Mouse (Mus musculus) spleen, postnatal 10 days (tissue): Measurements from ENCODE around the gene Abr.

ENCODE experiments used
- DNase-seq, 2 experiments: peaks; one replicate each; pipeline ENCODE4 v3.0.0; 2021 to 2022; ENCODE audit warnings: low spot score in 2 of 2

The Abr gene

DNA sequence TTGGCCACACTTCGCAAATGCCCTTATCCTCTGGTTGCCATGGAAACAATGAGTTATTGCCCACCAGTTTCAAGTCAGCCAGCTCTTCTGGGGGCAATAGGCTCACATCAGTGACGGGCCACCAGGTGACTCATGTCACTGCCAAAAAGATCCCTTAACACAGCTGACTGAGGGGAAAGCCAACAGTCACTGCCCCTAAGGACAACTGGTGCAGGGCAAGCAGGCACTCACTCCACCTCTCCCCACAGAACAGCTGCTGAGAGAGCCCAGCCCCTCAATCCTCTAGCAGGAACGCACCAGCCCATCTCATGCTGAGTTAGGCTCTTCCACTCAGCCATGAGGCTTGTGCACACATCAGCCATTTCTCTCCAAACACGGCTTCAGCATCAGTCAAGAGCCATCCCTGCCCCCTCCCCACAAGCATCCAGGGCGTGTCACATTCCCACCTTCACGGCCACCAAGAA lies 128.3 kb downstream of the Abr start:
- no peak for DNase-seq

DNA sequence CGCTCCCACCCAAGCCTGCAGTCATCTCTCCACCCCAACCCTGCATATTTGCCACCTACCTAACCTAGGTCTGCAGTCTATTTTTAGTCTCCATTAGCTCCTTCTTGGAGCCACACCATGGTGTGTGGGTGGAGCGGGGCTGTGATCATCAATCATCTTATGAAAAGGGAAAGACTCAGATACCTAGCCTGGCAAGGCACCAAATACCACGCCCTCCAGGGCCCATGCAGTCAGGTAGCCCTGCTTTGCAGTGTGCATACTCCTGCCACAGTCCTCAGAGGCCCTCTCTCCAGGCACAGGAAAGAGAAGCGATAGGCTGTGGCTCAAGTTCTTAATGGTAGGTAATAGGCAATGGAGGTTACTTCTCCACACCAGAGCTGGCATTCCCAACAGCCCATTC lies 128.9 kb downstream of the Abr start:
- DNase-seq: no peak

DNA sequence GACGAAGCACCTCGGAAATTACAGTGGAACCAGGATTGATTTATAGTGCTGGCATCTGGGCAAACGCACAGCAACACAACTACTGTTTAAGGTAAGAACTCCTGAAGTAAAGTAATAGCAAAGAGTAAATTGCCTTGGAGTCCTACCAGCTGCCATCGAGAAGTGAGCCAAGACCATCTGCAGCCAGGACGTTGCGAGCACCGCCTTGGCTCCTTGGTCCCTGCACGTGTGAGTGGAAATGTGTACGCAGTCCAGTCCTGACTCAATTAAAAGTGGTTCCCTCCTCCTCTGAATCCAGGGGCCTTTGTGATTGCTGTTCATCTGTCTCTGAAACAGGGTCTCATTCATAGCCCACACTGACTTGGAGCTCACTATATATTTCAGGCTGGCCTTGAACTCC lies 130.3 kb downstream of the Abr start:
- DNase-seq: no peak

- no peak for DNase-seq
Measured at GRCm38 (mm10) chr11:76489407-76489806, 132.7 kb downstream of the Abr start.

DNA sequence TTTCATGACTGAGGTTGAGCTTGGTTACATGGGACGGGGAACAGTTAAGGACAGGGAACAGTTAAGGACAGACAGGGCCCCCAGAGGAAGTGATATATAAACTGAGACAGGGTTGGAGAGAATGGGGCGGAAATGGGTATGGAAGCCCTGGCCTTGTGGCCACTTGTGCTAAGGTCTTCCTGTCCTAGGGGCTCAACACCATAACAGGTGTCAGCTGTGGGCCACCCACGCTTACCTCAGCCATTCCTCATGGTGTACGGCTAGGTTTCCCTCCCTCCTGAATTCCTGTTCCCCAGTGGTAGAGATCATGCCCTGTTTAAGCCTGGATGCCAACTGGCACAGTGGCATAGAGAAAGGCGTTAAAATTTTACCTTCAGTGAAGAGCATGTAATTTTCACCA lies 135.1 kb downstream of the Abr start:
- no peak for DNase-seq

GRCm38 (mm10) chr11:76484033-76484432 lies 138.1 kb downstream of the Abr start:
- no peak for DNase-seq

DNA sequence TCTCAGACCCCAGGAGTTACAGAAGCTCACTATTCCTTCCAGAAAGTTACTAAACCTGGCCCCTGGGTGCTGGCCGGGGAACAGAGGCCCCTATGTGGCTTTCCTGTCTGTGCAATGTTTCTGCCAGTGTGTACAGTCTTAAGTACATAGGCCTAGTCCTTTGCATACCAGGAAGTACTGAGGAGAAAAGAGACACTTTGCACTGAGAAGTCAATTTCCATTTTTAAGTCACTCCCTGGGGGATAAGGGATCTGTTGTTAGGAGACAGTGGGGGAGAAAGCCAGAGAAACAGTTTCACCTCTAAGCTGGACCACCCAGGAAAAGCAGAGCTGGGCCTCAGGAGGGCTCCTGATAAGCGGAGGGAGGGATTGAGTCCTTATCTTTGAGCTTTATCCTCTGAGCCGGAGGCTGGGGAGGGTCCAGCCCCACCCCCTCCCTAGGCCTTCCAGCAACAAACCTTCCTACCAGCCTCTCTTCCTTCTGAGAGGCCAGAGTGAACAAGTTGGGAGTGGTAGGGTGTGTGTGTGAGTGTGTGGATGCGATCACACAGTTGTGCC lies 138.9 kb downstream of the Abr start:
- DNase-seq: no peak

DNA sequence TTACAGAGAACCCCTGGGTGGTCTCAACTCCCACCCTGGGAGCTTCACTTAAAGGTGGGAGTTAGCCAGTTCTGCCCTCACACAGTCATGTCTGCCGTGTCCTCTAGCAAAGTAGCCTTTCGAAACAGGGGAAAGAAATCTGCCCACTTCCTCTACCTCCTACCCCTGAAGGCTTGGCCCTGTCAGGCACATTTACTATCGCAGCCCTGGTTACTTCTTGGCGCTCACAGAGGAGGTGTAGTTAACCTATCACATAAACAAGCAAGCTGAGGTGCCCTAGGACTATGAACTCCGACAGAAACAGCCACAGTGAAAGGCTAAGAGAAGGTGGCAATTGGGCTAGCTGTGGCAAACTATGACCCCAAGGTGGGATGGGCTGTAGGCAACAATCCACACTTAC lies 139.4 kb downstream of the Abr start:
- no peak for DNase-seq

- peak in 1 of 2 experiments; percentile 30 for DNase-seq
Measured at GRCm38 (mm10) chr11:76482183-76482582, 139.9 kb downstream of the Abr start.

DNA sequence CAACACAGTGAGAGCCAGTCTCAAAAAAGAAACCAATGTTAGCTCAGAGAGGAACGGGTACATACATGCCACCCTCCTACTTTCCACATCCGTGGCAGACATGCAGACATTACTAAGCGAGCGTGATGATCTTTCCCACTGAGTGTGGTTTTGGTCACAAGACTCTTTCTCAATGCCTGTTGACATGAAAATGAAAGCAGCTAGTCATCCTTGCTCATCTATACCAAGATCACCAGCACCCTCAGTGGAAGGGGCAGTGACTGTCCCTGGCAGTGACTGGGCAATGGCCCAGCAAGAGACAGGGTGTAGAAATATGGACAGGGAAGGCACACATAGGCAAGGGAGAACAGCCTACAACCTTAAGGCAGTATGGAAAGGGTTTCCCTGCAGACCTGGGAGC lies 142.4 kb downstream of the Abr start:
- peak in 1 of 2 experiments; percentile 38 for DNase-seq

DNA sequence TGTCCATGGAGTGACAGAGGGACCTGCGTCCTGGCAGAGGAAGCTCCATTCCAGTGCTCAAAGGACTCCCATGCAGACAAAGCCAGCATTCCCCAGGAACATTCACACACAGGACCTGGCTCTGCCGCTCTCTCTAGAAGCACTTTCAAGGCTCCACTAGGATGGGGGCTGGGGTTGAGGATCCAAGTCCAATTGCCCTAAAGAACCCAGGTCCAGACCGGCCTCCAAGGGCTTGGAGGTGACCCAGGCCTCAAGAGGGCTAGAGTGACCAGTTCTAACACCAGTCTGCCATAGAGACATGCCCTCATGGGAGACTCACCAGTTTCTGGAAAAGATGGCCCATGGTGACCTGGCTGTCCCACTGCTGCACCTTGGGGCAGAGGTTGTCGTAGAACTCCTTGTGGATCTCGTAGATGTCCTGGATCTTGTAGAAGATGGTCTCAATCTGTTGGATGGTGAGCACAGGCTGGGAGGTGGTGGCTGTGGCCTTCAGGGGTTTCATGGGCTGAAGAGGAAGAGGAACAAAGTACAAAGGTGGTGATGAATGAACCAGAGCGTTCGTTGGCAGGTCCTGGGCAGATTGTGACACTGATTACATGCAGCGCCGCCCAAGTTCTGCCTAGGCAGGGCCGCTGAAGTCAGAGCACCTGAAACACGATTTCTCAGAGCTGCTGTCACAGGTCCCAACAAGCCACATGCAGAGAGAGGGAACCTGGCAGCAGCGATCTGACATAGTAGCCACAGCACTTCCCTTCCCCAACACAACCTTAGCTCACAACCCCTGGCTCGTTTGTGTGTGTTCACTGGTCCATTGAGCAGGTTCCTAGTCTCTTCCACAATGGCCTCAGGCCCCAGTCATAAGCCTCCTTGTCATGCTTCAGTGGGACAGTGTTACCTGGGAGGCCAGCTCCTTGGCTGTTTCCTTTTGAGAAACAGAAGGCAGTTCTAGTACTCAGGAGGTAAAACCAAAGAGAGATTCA lies 143.1 kb downstream of the Abr start:
- DNase-seq: peak in 1 of 2 experiments; percentile 42

DNA sequence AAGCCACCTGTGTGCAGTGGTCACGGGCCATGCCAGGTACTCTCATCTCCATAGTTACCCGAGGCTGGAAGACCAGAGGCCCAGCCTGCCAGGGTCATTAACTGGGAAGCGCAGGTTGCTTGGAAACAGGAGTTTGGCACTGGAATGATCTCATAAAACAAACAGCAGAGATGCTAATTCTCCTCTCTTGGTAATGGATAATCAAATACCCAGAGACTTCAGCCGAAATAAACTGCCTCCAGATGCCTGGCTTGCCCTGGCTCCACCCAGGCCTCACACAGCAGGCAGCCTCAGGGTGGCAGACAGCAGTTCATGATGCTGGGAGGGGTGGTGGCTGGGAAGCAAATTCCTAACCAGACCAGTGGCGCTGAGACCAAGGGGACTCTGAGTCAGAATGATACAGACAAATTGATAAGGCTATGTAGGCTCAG lies 145.0 kb downstream of the Abr start:
- DNase-seq: no peak

- no peak for DNase-seq
Measured at GRCm38 (mm10) chr11:76476376-76477094, 145.6 kb downstream of the Abr start.

- DNase-seq: no peak
Measured at GRCm38 (mm10) chr11:76472617-76473016, 149.5 kb downstream of the Abr start.

GRCm38 (mm10) chr11:76469311-76469998 lies 152.7 kb downstream of the Abr start:
- no peak for DNase-seq

DNA sequence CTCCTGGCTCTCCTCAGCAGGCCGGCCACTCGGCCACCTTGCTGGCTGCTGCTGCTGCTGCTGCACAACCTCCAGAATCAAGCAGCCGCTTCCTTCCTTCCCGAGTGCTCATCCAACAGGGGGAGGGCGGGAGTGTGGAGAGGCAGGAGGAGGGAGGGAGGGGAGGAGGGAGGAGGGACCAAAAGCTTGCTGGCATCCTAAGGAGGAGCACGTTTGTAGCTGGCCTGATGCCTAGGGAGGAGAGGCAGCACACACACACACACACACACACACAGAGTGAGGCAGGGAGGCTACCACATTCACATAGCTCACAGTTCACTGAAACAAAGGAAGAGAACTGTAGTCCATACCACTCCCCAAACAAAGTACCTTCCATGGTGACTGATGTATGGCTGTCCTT lies 153.8 kb downstream of the Abr start:
- no peak for DNase-seq

GRCm38 (mm10) chr11:76467487-76468005 lies 154.6 kb downstream of the Abr start:
- DNase-seq: no peak

DNA sequence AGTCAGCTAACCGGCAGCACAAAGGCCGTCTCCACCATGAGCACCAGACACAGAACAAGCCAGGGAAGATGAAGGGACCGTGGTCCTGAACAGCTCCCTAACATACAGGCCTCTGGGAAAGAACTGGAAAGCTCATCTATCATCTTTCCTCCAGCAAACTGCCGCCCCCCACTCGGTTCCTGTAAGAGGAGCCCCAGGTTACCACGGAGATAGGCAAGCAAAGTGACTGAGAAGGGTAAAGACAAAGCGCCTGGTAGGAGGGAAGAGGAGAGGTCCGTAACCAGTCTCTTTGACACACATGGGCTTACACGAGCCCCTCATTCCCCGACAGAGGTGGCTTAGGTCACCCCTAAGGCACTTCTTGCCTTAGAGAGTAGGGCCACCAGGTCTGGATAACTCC lies 155.0 kb downstream of the Abr start:
- no peak for DNase-seq

DNA sequence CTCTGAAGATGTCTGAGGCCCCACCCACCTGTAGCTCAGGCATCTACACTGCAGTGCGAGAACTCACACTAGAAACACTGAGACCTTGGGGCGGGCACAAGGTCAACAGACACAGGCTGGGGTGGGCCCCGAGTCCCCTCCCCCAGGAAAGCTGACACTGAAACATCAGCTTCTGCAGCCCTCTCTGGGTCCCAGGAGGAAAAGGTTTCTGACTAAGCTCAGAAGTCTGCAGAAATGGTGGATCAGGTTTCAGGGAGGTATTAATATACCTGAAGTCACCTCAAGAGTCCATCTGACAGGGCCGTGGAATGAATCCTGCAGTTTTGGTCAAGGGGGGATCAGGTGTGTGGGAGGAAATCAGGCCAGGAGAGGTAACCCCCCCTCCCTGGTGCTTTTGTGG lies 156.2 kb downstream of the Abr start:
- DNase-seq: no peak

DNA sequence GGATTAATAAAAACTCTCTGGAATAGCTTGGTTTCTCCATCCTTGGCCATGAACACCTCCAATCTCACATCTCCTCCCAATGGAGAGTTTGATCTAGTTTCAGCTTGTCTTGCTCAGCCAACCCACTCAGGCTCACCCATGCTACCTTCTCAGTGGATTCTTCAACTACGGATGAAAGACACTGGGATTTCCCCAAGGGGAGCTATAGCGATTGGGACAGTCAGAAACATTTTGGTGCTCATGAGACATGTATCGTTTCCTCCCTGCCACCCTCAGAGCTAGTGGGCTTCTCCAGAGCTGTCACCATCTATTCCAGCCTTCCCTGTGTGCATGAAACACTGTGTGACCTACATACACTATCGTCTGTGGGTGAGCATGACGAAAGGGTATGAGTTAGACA lies 160.4 kb downstream of the Abr start:
- DNase-seq: no peak

DNA sequence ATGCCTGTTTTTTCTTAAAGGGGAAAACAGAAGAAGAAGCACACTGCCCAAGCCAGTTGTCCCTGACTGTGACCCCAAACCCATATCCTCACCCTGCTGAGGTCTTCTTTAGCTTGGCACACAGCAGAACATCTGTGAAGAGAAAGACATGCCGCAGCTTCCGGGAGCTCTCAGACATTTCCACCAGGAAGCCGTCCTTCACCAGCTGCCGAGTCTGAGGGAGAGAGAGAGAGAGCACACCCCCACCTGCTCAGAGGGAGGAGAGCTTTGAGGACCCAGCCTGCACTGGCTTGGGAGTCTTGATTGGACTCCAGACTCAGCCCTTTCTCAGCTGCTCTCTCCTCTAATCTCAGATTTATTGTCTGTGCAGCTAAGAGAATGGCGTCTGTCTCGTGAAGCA lies 160.9 kb downstream of the Abr start:
- DNase-seq: no peak

DNA sequence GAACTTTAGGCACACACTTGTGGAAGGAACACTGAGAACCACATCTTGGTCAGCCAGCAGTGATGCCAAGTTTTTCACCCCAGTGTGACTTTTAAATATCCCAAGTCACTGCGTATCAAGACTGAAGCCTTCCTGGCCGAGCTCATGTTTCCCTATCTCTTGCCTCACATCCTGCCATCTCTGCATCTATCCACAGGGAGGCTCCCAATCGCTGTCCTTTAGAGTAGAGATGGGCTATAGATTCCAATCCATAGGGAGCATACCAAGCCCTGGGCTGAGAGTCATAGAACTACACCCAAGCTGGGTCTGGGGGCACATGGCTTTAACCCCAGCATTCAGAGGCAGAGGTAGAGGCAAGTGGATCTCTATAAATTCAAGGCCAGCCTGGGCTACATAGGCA lies 162.6 kb downstream of the Abr start:
- no peak for DNase-seq
